Mouse (Mus musculus) forebrain, embryonic 14.5 days (tissue): ENCODE measurements around the gene Hic2. TPM values are rescaled to one million over a fixed set of nuclear protein-coding genes. Genes with fewer than 3 reads are reported as not detected.

Experiments used
- ATAC-seq: fragments of 200-750 bp; cut with Nextera tagmentation; 2 replicates; pipeline ENCODE4 v1.8.0; 2017; ENCODE audit warnings: mild to moderate bottlenecking, moderate library complexity
- DNase-seq: peaks from one replicate; pipeline ENCODE4 v3.0.0-alpha.2; 2015; ENCODE audit warnings: low spot score
- H3K27ac ChIP-seq: fragments of 300-500 bp; sonication (generic); 2 replicates; pipeline ENCODE4 v1.5.1; 2014; ENCODE audit warnings: low read depth, mild to moderate bottlenecking, control low read depth, low read length, moderate library complexity
- H3K27me3 ChIP-seq: fragments of 300-500 bp; sonication (generic); replicated peaks from 2 replicates; pipeline ENCODE4 v1.6.1; 2014; ENCODE audit warnings: low read length, control low read depth, mixed read lengths; ENCODE audit not compliant: control insufficient read depth, insufficient read depth
- H3K36me3 ChIP-seq: fragments of 300-500 bp; sonication (generic); 2 replicates; pipeline ENCODE4 v1.6.1; 2014; ENCODE audit warnings: low read length, control low read depth; ENCODE audit not compliant: control insufficient read depth, insufficient read depth
- H3K4me1 ChIP-seq: fragments of 300-500 bp; sonication (generic); 2 replicates; pipeline ENCODE4 v1.6.1; 2014; ENCODE audit warnings: antibody characterized with exemption, low read length, control low read depth; ENCODE audit not compliant: control insufficient read depth, insufficient read depth
- H3K4me2 ChIP-seq: fragments of 300-500 bp; sonication (generic); 2 replicates; pipeline ENCODE4 v1.6.1; 2014; ENCODE audit warnings: mild to moderate bottlenecking, control low read depth, low read length
- H3K4me3 ChIP-seq: fragments of 300-500 bp; sonication (generic); 2 replicates; pipeline ENCODE4 v1.5.1; 2014; ENCODE audit warnings: low read depth, low read length, control low read depth
- H3K9ac ChIP-seq: fragments of 300-500 bp; sonication (generic); 2 replicates; pipeline ENCODE4 v1.6.1; 2014; ENCODE audit warnings: mild to moderate bottlenecking, low read length, control low read depth, moderate library complexity
- H3K9me3 ChIP-seq: fragments of 300-500 bp; sonication (generic); replicated peaks from 2 replicates; pipeline ENCODE4 v1.6.1; 2016; ENCODE audit warnings: low read length, control low read depth, mixed read lengths; ENCODE audit not compliant: control insufficient read depth
- WGBS: fragments of 180-500 bp; shearing (Covaris S2); extraction: QIAGEN DNeasy Blood & Tissue Kit; methylation state at CpG from one replicate; pipeline ENCODE4 v1.1.7; 2014; 5-methylcytosine and 5-hydroxymethylcytosine counted together
- polyA plus RNA-seq: library from polyadenylated mRNA; unstranded; fragments of >200 nt; fragmentation: Nextera tagmentation; extraction: Ambion mirVana; gene quantifications from 2 replicates; pipeline ENCODE4 v1.2.1, GENCODE M21; 2014

Gene Hic2
- polyA plus RNA-seq, 1 experiment from 2014 or later: 2.9 TPM

GRCm38 (mm10) chr16:17208389-17209361, 24.7 kb upstream of the Hic2 start, which contains the start of gene Rimbp3:
Rimbp3 (plus strand) TSS chr16:17208603.
- Histone ChIP-seq H3K4me2 (peak within 1 kb of the TSS; percentile 97), H3K9ac (peak within 1 kb of the TSS; percentile 70), H3K9me3 (no peaks in the 10 kb centered on the region), H3K27ac (peak within 1 kb of the TSS; percentile 92), H3K4me1 (peaks cover 10% of the 10 kb centered on the region; the same call in 1 of the 2 replicates), H3K4me3 (peak within 1 kb of the TSS; percentile 52), H3K36me3 (no peaks in the 10 kb centered on the region), H3K27me3 (no peaks in the 10 kb centered on the region)
- ATAC-seq: peak; percentile 88
- WGBS: under 1% methylated on average over 84 of the region's 85 CpGs
- peak; percentile 95 for DNase-seq

GRCm38 (mm10) chr16:17209404-17209960, 23.9 kb upstream of the Hic2 start:
- peak overlapping the region; percentile 92 for H3K27ac ChIP-seq
- H3K4me2 ChIP-seq: peak overlapping the region; percentile 97
- DNase-seq (no peak), ATAC-seq (peak; percentile 5; the same call in 1 of the 2 replicates)
- WGBS: 2% methylated on average over 37 of the region's 37 CpGs
- H3K4me1 ChIP-seq: peaks cover 10% of the 10 kb centered on the region; the same call in 1 of the 2 replicates
- H3K9ac ChIP-seq: peak overlapping the region; percentile 70
- H3K27me3 ChIP-seq: no peaks in the 10 kb centered on the region
- H3K9me3 ChIP-seq: no peaks in the 10 kb centered on the region
- no peaks in the 10 kb centered on the region for H3K36me3 ChIP-seq
- peak overlapping the region; percentile 52 for H3K4me3 ChIP-seq

- H3K4me2 ChIP-seq: peak overlapping the region; percentile 97
- no peaks in the 10 kb centered on the region for H3K36me3 ChIP-seq
- no peaks in the 10 kb centered on the region for H3K27me3 ChIP-seq
- no peaks in the 10 kb centered on the region for H3K9me3 ChIP-seq
- peak; percentile 94 for DNase-seq
- peak overlapping the region; percentile 92; the same call in 1 of the 2 replicates for H3K27ac ChIP-seq
- 8% methylated on average over 48 of the region's 48 CpGs for WGBS
- peak; percentile 76 for ATAC-seq
- peak overlapping the region; percentile 52 for H3K4me3 ChIP-seq
- H3K9ac ChIP-seq: peak overlapping the region; percentile 70
- H3K4me1 ChIP-seq: peaks cover 10% of the 10 kb centered on the region; the same call in 1 of the 2 replicates
These were observed 23.2 kb upstream of the Hic2 start for GRCm38 (mm10) chr16:17209981-17210838.

- no peak overlapping the region for H3K4me2 ChIP-seq
- H3K9me3 ChIP-seq: no peaks in the 10 kb centered on the region
- no peaks in the 10 kb centered on the region for H3K36me3 ChIP-seq
- H3K27ac ChIP-seq: no peak overlapping the region
- DNase-seq: no peak
- H3K9ac ChIP-seq: no peak overlapping the region
- ATAC-seq: no peak
- H3K4me1 ChIP-seq: no peaks in the 10 kb centered on the region
- 67% methylated on average over 8 of the region's 8 CpGs for WGBS
- no peak overlapping the region for H3K4me3 ChIP-seq
- H3K27me3 ChIP-seq: no peaks in the 10 kb centered on the region
These were observed 16.3 kb upstream of the Hic2 start for GRCm38 (mm10) chr16:17216934-17217633.

- DNase-seq (no peak), ATAC-seq (no peak)
- Histone ChIP-seq H3K4me3 (no peak overlapping the region), H3K4me1 (no peaks in the 10 kb centered on the region), H3K9ac (no peak overlapping the region), H3K9me3 (no peaks in the 10 kb centered on the region), H3K27ac (no peak overlapping the region), H3K4me2 (no peak overlapping the region), H3K36me3 (no peaks in the 10 kb centered on the region), H3K27me3 (no peaks in the 10 kb centered on the region)
- 43% methylated on average over 7 of the region's 7 CpGs for WGBS
These were observed 13.1 kb upstream of the Hic2 start for GRCm38 (mm10) chr16:17220127-17220733.

GRCm38 (mm10) chr16:17222197-17222596, 11.2 kb upstream of the Hic2 start:
- Histone ChIP-seq H3K9ac (no peak overlapping the region), H3K4me1 (no peaks in the 10 kb centered on the region), H3K9me3 (no peaks in the 10 kb centered on the region), H3K36me3 (no peaks in the 10 kb centered on the region), H3K27me3 (no peaks in the 10 kb centered on the region), H3K27ac (no peak overlapping the region), H3K4me3 (no peak overlapping the region), H3K4me2 (no peak overlapping the region)
- DNase-seq (peak; percentile 78), ATAC-seq (peak; percentile 100)
- WGBS: 48% methylated on average over 25 of the region's 25 CpGs

GRCm38 (mm10) chr16:17225584-17225983, 7.8 kb upstream of the Hic2 start:
- H3K36me3 ChIP-seq: no peaks in the 10 kb centered on the region
- H3K9me3 ChIP-seq: no peaks in the 10 kb centered on the region
- ATAC-seq: no peak
- no peaks in the 10 kb centered on the region for H3K27me3 ChIP-seq
- no peaks in the 10 kb centered on the region for H3K4me1 ChIP-seq
- no peak overlapping the region for H3K4me3 ChIP-seq
- 89% methylated on average over 5 of the region's 5 CpGs for WGBS
- no peak overlapping the region for H3K4me2 ChIP-seq
- no peak overlapping the region for H3K27ac ChIP-seq
- H3K9ac ChIP-seq: no peak overlapping the region
- DNase-seq: no peak

GRCm38 (mm10) chr16:17226496-17226895, 6.9 kb upstream of the Hic2 start:
- no peak overlapping the region for H3K9ac ChIP-seq

More at GRCm38 (mm10) chr16:17226496-17226895, 6.9 kb upstream of the Hic2 start:
- H3K9me3 ChIP-seq: no peaks in the 10 kb centered on the region
- no peak for DNase-seq
- H3K36me3 ChIP-seq: no peaks in the 10 kb centered on the region
- H3K4me2 ChIP-seq: no peak overlapping the region
- H3K4me3 ChIP-seq: no peak overlapping the region
- no peaks in the 10 kb centered on the region for H3K27me3 ChIP-seq
- no peaks in the 10 kb centered on the region for H3K4me1 ChIP-seq
- no peak for ATAC-seq
- H3K27ac ChIP-seq: no peak overlapping the region
